Mouse (Mus musculus): ENCODE data around the gene Ggta1. TPM values are rescaled to one million over a fixed set of nuclear protein-coding genes. Genes with fewer than 3 reads are reported as not detected.

Ggta1 gene
- total and polyA plus RNA-seq, 2 experiments from 2014 or later: 3.2 to 11.8 TPM

- H3K36me3 ChIP-seq (ENCODE audit: insufficient read depth, low read length): no peaks in the 10 kb centered on the region
- H3K9me3 ChIP-seq (ENCODE audit: low read length): no peaks in the 10 kb centered on the region
- H3K27me3 ChIP-seq (ENCODE audit: insufficient read depth, low read length): no peaks in the 10 kb centered on the region
- 81% methylated on average over 2 of the region's 2 CpGs for WGBS
- no peak within 1 kb of the TSS for H3K9ac ChIP-seq (replicated peaks; ENCODE audit: low read length)
- no peak for TF ChIP-seq CTCF (IDR thresholded peaks at IDR 0.05; ENCODE audit: low read depth)
- ATAC-seq: no peak
- no peak for DNase-seq (ENCODE audit: low spot score)
- no peak within 1 kb of the TSS for H3K4me2 ChIP-seq (ENCODE audit: low read depth, low read length)
- H3K4me3 ChIP-seq (ENCODE audit: low read length): no peak within 1 kb of the TSS
- H3K27ac ChIP-seq: no peak within 1 kb of the TSS
- no peaks in the 10 kb centered on the region for H3K4me1 ChIP-seq (ENCODE audit: insufficient read depth, low read length)
These were observed 95.4 kb downstream of the Ggta1 start, which contains the start of gene 4930568D16Rik for GRCm38 (mm10) chr2:35367629-35368028. 4930568D16Rik (minus strand) TSS chr2:35367729.

Other genes with a start within 250 kb of the Ggta1 start
- 35.4 and 50.1 TPM in 2 replicates for gene Gsn, start 206.9 kb downstream of the Ggta1 start, total RNA-seq (2014; rRNA removed)
- 33.8 and 39.4 TPM in 2 replicates for gene Gsn, start 206.9 kb downstream of the Ggta1 start, polyA plus RNA-seq (2015; fragmentation: Nextera tagmentation; extraction: Ambion mirVana)
- 33.2 and 35.5 TPM in 2 replicates for gene Stom, start 126.3 kb downstream of the Ggta1 start, total RNA-seq (2014; rRNA removed)
- gene Stom, start 126.3 kb downstream of the Ggta1 start, polyA plus RNA-seq (2015; fragmentation: Nextera tagmentation; extraction: Ambion mirVana): 30.8 and 32.1 TPM in 2 replicates
- not detected in 2 replicates for gene 4930568D16Rik, start 95.5 kb downstream of the Ggta1 start, total RNA-seq (2014; rRNA removed)
- not detected in 2 replicates for gene 4930568D16Rik, start 95.5 kb downstream of the Ggta1 start, polyA plus RNA-seq (2015; fragmentation: Nextera tagmentation; extraction: Ambion mirVana)
- gene 4930402F06Rik, start 66.1 kb downstream of the Ggta1 start, total RNA-seq (2014; rRNA removed): not detected in 2 replicates
- not detected in 2 replicates for gene 4930402F06Rik, start 66.1 kb downstream of the Ggta1 start, polyA plus RNA-seq (2015; fragmentation: Nextera tagmentation; extraction: Ambion mirVana)
- gene Dab2ip, start 95.0 kb upstream of the Ggta1 start, total RNA-seq (2014; rRNA removed): 161 and 163 TPM in 2 replicates
- gene Dab2ip, start 95.0 kb upstream of the Ggta1 start, polyA plus RNA-seq (2015; fragmentation: Nextera tagmentation; extraction: Ambion mirVana): 64.5 and 69.9 TPM in 2 replicates